Mouse (Mus musculus): ENCODE measurements at regions not wholly inside any gene's neighbourhood (a gene's known extent, or its start where the extent isn't known, plus 50 kb on each side); places are given as distances from the start of the nearest gene placed in this dataset.

- no peak for TF ChIP-seq CTCF (IDR thresholded peaks at IDR 0.05; ENCODE audit: control insufficient read depth, insufficient read depth, insufficient replicate concordance, low read depth, low read length)
- no peak for TF ChIP-seq POLR2A (IDR thresholded peaks at IDR 0.05; ENCODE audit: control insufficient read depth, low read depth, low read length)
Observed at GRCm38 (mm10) chr1:42756497-42756896, 60.9 kb downstream of the Pou3f3 start.
